Mouse (Mus musculus): ENCODE data around the gene Gm17467.
"Not testable (repeated sequence)": the region's sequence is repeated elsewhere in the genome, so short reads cannot be mapped to it uniquely, and the experiment has no call there.

The Gm17467 gene

GRCm38 (mm10) chrX:123704691-123705090 lies at the start of gene Gm17467:
TSS of gene Gm17467 (minus strand) at chrX:123704791.
- DNase-seq, result not testable (repeated sequence)

All from kidney, postnatal 36 days (tissue).